Mouse (Mus musculus): Measurements from ENCODE around the gene Trim80. TPM values are rescaled to one million over a fixed set of nuclear protein-coding genes. Genes with fewer than 3 reads are reported as not detected.

Trim80 gene
- polyA plus RNA-seq, 2 experiments, result 0.15 TPM; not detected in 1

DNA sequence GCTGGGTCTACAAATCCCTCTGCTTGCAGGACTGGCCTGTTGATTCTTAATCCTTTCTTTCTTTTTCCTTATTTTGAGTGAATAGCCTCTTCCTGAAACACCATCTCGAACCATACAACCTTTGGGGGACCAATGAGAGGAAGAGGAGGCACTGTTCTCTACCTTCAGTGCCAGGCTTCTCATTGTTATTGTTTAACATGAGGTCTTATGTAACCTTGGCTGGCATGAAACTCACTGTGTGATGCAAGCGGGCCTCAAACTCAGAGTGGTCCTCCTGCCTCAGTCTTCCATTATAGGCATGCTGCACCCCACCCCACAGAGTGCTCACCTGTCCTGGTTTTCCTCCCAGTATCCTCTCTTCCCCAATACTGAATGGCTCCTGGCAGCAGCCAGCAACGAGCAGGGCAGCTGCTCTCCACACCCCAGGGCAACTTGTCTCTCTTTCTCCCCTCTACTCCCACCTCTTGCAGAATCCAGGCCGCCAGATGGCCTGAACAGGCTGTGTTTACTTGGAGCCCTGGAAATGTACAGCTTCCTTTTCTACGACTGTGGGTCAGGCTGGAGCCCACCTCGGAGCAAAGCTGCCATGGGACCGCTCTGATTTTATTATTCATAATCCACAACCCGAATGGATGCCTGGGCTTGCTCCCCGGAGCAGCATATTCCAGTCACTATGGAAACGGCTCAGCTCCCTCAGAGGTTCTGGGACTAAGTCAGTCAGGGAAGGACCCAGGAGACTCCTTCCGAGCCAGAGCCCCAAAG lies 39.5 kb upstream of the Trim80 start:
- no peak for ATAC-seq (ENCODE audit: low FRiP score, low read depth)
- Histone ChIP-seq H3K4me1 (ENCODE audit: control insufficient read depth, insufficient read depth, low read length) (peaks cover 11% of the 10 kb centered on the region), H3K9ac (ENCODE audit: low read depth, low read length, severe bottlenecking) (no peak overlapping the region), H3K36me3 (ENCODE audit: control insufficient read depth, insufficient read depth, low read length) (peaks cover 4% of the 10 kb centered on the region; the same call in 1 of the 2 replicates), H3K27me3 (ENCODE audit: control insufficient read depth, insufficient read depth, low read length) (no peaks in the 10 kb centered on the region), H3K27ac (replicated peaks; ENCODE audit: low read depth, low read length) (no peak overlapping the region), H3K4me3 (replicated peaks; ENCODE audit: low read length) (no peak overlapping the region), H3K9me3 (ENCODE audit: control insufficient read depth, low read length) (no peaks in the 10 kb centered on the region), H3K4me2 (replicated peaks; ENCODE audit: low read depth, low read length, severe bottlenecking) (no peak overlapping the region)
- TF ChIP-seq POLR2A (IDR thresholded peaks at IDR 0.05; ENCODE audit: borderline replicate concordance, extremely low read depth, insufficient read depth, insufficient read length), result no peak
- DNase-seq (ENCODE audit: low spot score), result no peak
- WGBS, result 40% methylated on average over 11 of the region's 11 CpGs

DNA sequence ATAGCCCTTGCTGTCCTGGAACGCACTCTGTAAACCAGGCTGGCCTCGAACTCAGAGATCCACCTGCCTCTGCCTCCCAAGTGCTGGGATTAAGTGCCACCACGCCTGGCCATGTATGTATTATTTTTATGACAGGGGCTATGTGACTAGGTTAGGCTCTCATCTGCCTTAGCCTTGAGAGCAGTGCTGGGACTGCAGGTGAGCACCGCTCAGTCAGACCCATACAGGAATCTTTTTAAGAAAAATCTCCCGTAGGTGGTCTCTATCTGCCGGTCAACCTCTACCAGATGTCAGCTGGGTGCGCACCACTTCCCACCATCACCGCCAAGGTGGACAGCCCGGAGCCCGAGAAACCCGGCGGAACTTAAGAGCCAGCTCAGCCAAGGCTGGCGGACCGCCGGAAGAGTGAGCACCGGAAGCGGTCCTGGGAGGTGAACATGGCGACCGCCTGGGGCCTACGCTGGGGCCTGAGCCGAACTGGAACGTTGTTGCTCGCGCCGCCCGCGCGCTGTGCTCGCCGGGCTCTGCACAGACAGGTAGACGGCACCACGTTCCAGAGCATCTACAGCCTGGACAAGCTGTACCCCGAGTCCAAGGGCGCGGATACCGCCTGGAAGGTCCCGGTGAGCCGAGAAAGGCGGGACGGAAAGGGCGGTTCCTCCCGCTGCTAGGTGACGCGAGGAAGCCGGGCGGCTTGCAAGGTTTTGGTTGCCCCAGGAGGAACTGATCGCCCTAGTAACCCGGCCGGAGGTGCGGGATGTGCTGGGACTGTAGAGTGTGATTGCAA lies 36.8 kb upstream of the Trim80 start, which contains the start of gene Mrpl58:
TSS of gene Mrpl58 (plus strand) at position 415 of the 787 bp plus-strand sequence.
- Histone ChIP-seq H3K27me3 (ENCODE audit: control insufficient read depth, insufficient read depth, low read length) (no peaks in the 10 kb centered on the region), H3K9ac (ENCODE audit: low read depth, low read length, severe bottlenecking) (peak within 1 kb of the TSS; percentile 94), H3K9me3 (ENCODE audit: control insufficient read depth, low read length) (no peaks in the 10 kb centered on the region), H3K4me2 (replicated peaks; ENCODE audit: low read depth, low read length, severe bottlenecking) (peak within 1 kb of the TSS; percentile 78), H3K4me3 (replicated peaks; ENCODE audit: low read length) (peak within 1 kb of the TSS; percentile 85), H3K4me1 (ENCODE audit: control insufficient read depth, insufficient read depth, low read length) (peaks cover 11% of the 10 kb centered on the region), H3K27ac (replicated peaks; ENCODE audit: low read depth, low read length) (peak within 1 kb of the TSS; percentile 91), H3K36me3 (ENCODE audit: control insufficient read depth, insufficient read depth, low read length) (peaks cover 10% of the 10 kb centered on the region)
- DNase-seq (ENCODE audit: low spot score) (peak; percentile 71), ATAC-seq (ENCODE audit: low FRiP score, low read depth) (peak; percentile 93)
- 0 out of 2 replicates have a peak, but pooled peaks have one; percentile 45 for TF ChIP-seq POLR2A (IDR thresholded peaks at IDR 0.05; ENCODE audit: borderline replicate concordance, extremely low read depth, insufficient read depth, insufficient read length)
- 4% methylated on average over 50 of the region's 50 CpGs for WGBS

GRCm38 (mm10) chr11:115405723-115406122 lies 34.6 kb upstream of the Trim80 start:
- Histone ChIP-seq H3K27ac (replicated peaks; ENCODE audit: low read depth, low read length) (no peak overlapping the region), H3K9me3 (ENCODE audit: control insufficient read depth, low read length) (no peaks in the 10 kb centered on the region), H3K9ac (ENCODE audit: low read depth, low read length, severe bottlenecking) (no peak overlapping the region), H3K36me3 (ENCODE audit: control insufficient read depth, insufficient read depth, low read length) (peaks cover 32% of the 10 kb centered on the region), H3K4me3 (replicated peaks; ENCODE audit: low read length) (no peak overlapping the region), H3K4me2 (replicated peaks; ENCODE audit: low read depth, low read length, severe bottlenecking) (no peak overlapping the region), H3K4me1 (ENCODE audit: control insufficient read depth, insufficient read depth, low read length) (peaks cover 11% of the 10 kb centered on the region), H3K27me3 (ENCODE audit: control insufficient read depth, insufficient read depth, low read length) (no peaks in the 10 kb centered on the region)
- TF ChIP-seq POLR2A (IDR thresholded peaks at IDR 0.05; ENCODE audit: borderline replicate concordance, extremely low read depth, insufficient read depth, insufficient read length), result no peak
- ATAC-seq (ENCODE audit: low FRiP score, low read depth) (no peak), DNase-seq (ENCODE audit: low spot score) (no peak)
- 99% methylated on average over 6 of the region's 6 CpGs for WGBS

DNA sequence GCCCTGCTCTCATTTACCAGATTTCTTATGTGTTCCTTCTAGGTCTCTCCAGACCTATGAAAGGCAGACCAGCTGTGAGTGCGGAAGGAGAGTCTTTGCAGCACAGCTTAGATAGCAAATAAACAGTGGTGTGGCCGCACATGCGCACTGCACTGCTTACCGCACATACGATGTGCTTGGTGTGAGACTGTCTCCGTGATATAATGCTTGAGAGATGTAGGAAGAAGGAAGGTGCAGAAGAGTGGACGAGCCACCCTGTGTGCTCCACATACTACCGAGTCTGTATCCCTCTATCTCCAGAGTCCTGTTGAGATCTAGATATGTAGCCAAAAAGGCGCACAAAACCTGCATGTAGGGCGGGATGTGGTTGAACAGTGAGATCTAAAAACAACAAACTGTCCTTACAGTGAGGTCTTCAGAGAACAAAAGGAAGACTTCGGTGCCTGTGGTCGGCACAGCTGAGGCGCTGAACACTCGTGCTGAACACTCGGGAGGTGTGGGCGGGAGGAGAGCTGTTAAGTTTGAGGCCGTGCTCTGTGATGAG lies 33.4 kb upstream of the Trim80 start:
- H3K4me3 ChIP-seq (replicated peaks; ENCODE audit: low read length), result no peak overlapping the region
- no peak for DNase-seq (ENCODE audit: low spot score)
- ATAC-seq (ENCODE audit: low FRiP score, low read depth), result no peak
- TF ChIP-seq POLR2A (IDR thresholded peaks at IDR 0.05; ENCODE audit: borderline replicate concordance, extremely low read depth, insufficient read depth, insufficient read length), result no peak
- H3K9me3 ChIP-seq (ENCODE audit: control insufficient read depth, low read length), result no peaks in the 10 kb centered on the region
- H3K36me3 ChIP-seq (ENCODE audit: control insufficient read depth, insufficient read depth, low read length), result peaks cover 39% of the 10 kb centered on the region
- peaks cover 11% of the 10 kb centered on the region for H3K4me1 ChIP-seq (ENCODE audit: control insufficient read depth, insufficient read depth, low read length)
- no peak overlapping the region for H3K27ac ChIP-seq (replicated peaks; ENCODE audit: low read depth, low read length)
- no peak overlapping the region for H3K9ac ChIP-seq (ENCODE audit: low read depth, low read length, severe bottlenecking)
- H3K4me2 ChIP-seq (replicated peaks; ENCODE audit: low read depth, low read length, severe bottlenecking), result no peak overlapping the region
- 94% methylated on average over 17 of the region's 17 CpGs for WGBS
- no peaks in the 10 kb centered on the region for H3K27me3 ChIP-seq (ENCODE audit: control insufficient read depth, insufficient read depth, low read length)

GRCm38 (mm10) chr11:115408266-115408920 lies 32.0 kb upstream of the Trim80 start:
- WGBS, result 89% methylated on average over 6 of the region's 6 CpGs
- no peak for DNase-seq (ENCODE audit: low spot score)
- H3K27ac ChIP-seq (replicated peaks; ENCODE audit: low read depth, low read length), result no peak overlapping the region

More at GRCm38 (mm10) chr11:115408266-115408920, 32.0 kb upstream of the Trim80 start:
- H3K4me3 ChIP-seq (replicated peaks; ENCODE audit: low read length), result no peak overlapping the region
- ATAC-seq (ENCODE audit: low FRiP score, low read depth), result no peak
- H3K27me3 ChIP-seq (ENCODE audit: control insufficient read depth, insufficient read depth, low read length), result no peaks in the 10 kb centered on the region
- no peak overlapping the region for H3K9ac ChIP-seq (ENCODE audit: low read depth, low read length, severe bottlenecking)
- H3K4me1 ChIP-seq (ENCODE audit: control insufficient read depth, insufficient read depth, low read length), result peaks cover 8% of the 10 kb centered on the region
- H3K36me3 ChIP-seq (ENCODE audit: control insufficient read depth, insufficient read depth, low read length), result peaks cover 39% of the 10 kb centered on the region
- no peak overlapping the region for H3K4me2 ChIP-seq (replicated peaks; ENCODE audit: low read depth, low read length, severe bottlenecking)
- no peak for TF ChIP-seq POLR2A (IDR thresholded peaks at IDR 0.05; ENCODE audit: borderline replicate concordance, extremely low read depth, insufficient read depth, insufficient read length)
- H3K9me3 ChIP-seq (ENCODE audit: control insufficient read depth, low read length), result no peaks in the 10 kb centered on the region

Data from limb, embryonic 14.5 days (tissue).